Mouse (Mus musculus): ENCODE measurements around the gene Nell2.

- TF ChIP-seq CTCF (IDR thresholded peaks at IDR 0.05) (no peak), EP300 (IDR thresholded peaks at IDR 0.05) (no peak)
These were observed 473.2 kb downstream of the Nell2 start for GRCm38 (mm10) chr15:95055081-95055650.

Measured in lung, postnatal 0 days (tissue).